Mouse (Mus musculus): Measurements from ENCODE around the gene Ssu2.

GRCm38 (mm10) chr6:112320679-112321078 is 67.1 kb downstream of the Ssu2 start:
- no peak for TF ChIP-seq CTCF (IDR thresholded peaks at IDR 0.05; ENCODE audit: low read depth, low read length)
- TF ChIP-seq POLR2A (IDR thresholded peaks at IDR 0.05; ENCODE audit: borderline replicate concordance, low read depth, low read length), result no peak

Measured in bone marrow macrophage, adult 2 months (primary cell).